Mouse (Mus musculus) heart, adult 2 months (tissue): Measurements from ENCODE around the gene Nipsnap1. TPM values are rescaled to one million over a fixed set of nuclear protein-coding genes. Genes with fewer than 3 reads are reported as not detected.

Experiments
- DNase-seq, 2 experiments: peaks; one replicate each; pipeline ENCODE4 v3.0.0; 2021
- H3K27ac ChIP-seq: fragments of 200-600 bp; 2 replicates; pipeline ENCODE4 v1.8.1; 2022
- H3K27me3 ChIP-seq: fragments of 200-500 bp; 2 replicates; pipeline ENCODE4 v1.6.1; 2012; ENCODE audit warnings: mild to moderate bottlenecking, low read length, inconsistent platforms, mixed read lengths; ENCODE audit not compliant: control insufficient read depth, insufficient read depth
- H3K36me3 ChIP-seq: fragments of 200-500 bp; 2 replicates; pipeline ENCODE4 v1.6.1; 2012; ENCODE audit warnings: low read length, inconsistent platforms; ENCODE audit not compliant: control insufficient read depth, insufficient read depth
- H3K4me1 ChIP-seq: fragments of 200-500 bp; 2 replicates; pipeline ENCODE4 v1.6.1; 2011; ENCODE audit warnings: low read length; ENCODE audit not compliant: control insufficient read depth, insufficient read depth
- H3K4me3 ChIP-seq: fragments of 200-600 bp; 2 replicates; pipeline ENCODE4 v1.8.1; 2022
- H3K79me2 ChIP-seq: fragments of 200-500 bp; replicated peaks from 2 replicates; pipeline ENCODE4 v1.6.1; 2012; ENCODE audit warnings: mild to moderate bottlenecking, inconsistent platforms, low read length, moderate library complexity, mixed read lengths; ENCODE audit not compliant: control insufficient read depth, insufficient read depth
- H3K9ac ChIP-seq: fragments of 200-500 bp; 2 replicates; pipeline ENCODE4 v1.6.1; 2012; ENCODE audit warnings: low read depth, mild to moderate bottlenecking, control low read depth, inconsistent platforms, low read length, mixed read lengths
- CTCF ChIP-seq: fragments of 200-600 bp; IDR thresholded peaks from 2 replicates; pipeline ENCODE4 v1.8.1; 2022; ENCODE audit warnings: antibody characterized with exemption, mild to moderate bottlenecking, moderate library complexity
- EP300 ChIP-seq: fragments of 200-500 bp; IDR thresholded peaks from 2 replicates; pipeline ENCODE4 v1.6.1; 2011; ENCODE audit warnings: low read depth, low read length, control low read depth; ENCODE audit not compliant: insufficient read depth
- POLR2A ChIP-seq: fragments of 200-500 bp; IDR thresholded peaks from 2 replicates; pipeline ENCODE4 v1.6.1; 2011; ENCODE audit warnings: mild to moderate bottlenecking, low read depth, low read length, control low read depth; ENCODE audit not compliant: insufficient read depth
- WGBS: fragments of 180-500 bp; shearing (Covaris S2); methylation state at CpG from one replicate; pipeline ENCODE4 v1.1.7; 2018; 5-methylcytosine and 5-hydroxymethylcytosine counted together
- intact Hi-C: fragments of 180-260 bp; cut with DNase I; formaldehyde crosslinking; loops from one replicate; pipeline ENCODE4 v1.15.1; 2025
- polyA plus RNA-seq: library from polyadenylated mRNA; depleted of rRNA; stranded (reverse); fragments of >200 nt; gene quantifications from 2 replicates; pipeline ENCODE4 v1.2.3, GENCODE M21; 2012
- total RNA-seq, 2 experiments: library from RNA; stranded (reverse); gene quantifications; 2 replicates each; pipeline ENCODE4 v1.2.3; 2021

Gene Nipsnap1
- total and polyA plus RNA-seq, 3 experiments: 0.50 to 1.6 (median 0.75) TPM

GRCm38 (mm10) chr11:4885385-4885903, 11.7 kb downstream of the Nipsnap1 start:
- TF ChIP-seq EP300 (no peak), POLR2A (no peak), CTCF (peak; percentile 78)
- no peak overlapping the region for H3K27ac ChIP-seq
- H3K9ac ChIP-seq: no peak overlapping the region
- no peaks in the 10 kb centered on the region for H3K36me3 ChIP-seq
- intact Hi-C loops: no loop called here
- 47% methylated on average over 2 of the region's 2 CpGs for WGBS
- DNase-seq: peak; percentile 13 to 47
- no peaks in the 10 kb centered on the region for H3K27me3 ChIP-seq
- H3K79me2 ChIP-seq: no peaks in the 10 kb centered on the region
- H3K4me1 ChIP-seq: no peaks in the 10 kb centered on the region
- no peak overlapping the region for H3K4me3 ChIP-seq

- Histone ChIP-seq H3K27ac (no peak overlapping the region), H3K4me1 (no peaks in the 10 kb centered on the region), H3K79me2 (no peaks in the 10 kb centered on the region), H3K27me3 (no peaks in the 10 kb centered on the region), H3K9ac (no peak overlapping the region), H3K36me3 (no peaks in the 10 kb centered on the region), H3K4me3 (no peak overlapping the region)
- 86% methylated on average over 3 of the region's 3 CpGs for WGBS
- TF ChIP-seq POLR2A: no peak
- no peak for TF ChIP-seq EP300
- no peak for TF ChIP-seq CTCF
- intact Hi-C loops: no loop called here
- DNase-seq: no peak
These were observed 13.2 kb downstream of the Nipsnap1 start for GRCm38 (mm10) chr11:4886987-4887386.

- peaks cover 3% of the 10 kb centered on the region for H3K4me1 ChIP-seq
- WGBS: 2% methylated on average over 52 of the region's 52 CpGs
- intact Hi-C loops: no loop called here
- H3K9ac ChIP-seq: peak within 1 kb of the TSS; percentile 61
- peak; percentile 87 for TF ChIP-seq POLR2A
- TF ChIP-seq EP300: peak; percentile 24; the same call in 1 of the 2 replicates
- no peak for TF ChIP-seq CTCF
- H3K27me3 ChIP-seq: no peaks in the 10 kb centered on the region
- peak; percentile 84 to 87 for DNase-seq
- H3K36me3 ChIP-seq: no peaks in the 10 kb centered on the region
- no peaks in the 10 kb centered on the region for H3K79me2 ChIP-seq
- H3K4me3 ChIP-seq: peak within 1 kb of the TSS; percentile 73
- peak within 1 kb of the TSS; percentile 56 for H3K27ac ChIP-seq
These were observed 21.4 kb downstream of the Nipsnap1 start, which contains the start of gene Thoc5 for GRCm38 (mm10) chr11:4894848-4895816. Gene Thoc5 (plus strand): TSS chr11:4895320.

- intact Hi-C loops: no loop called here
- Histone ChIP-seq H3K9ac (no peak overlapping the region), H3K4me1 (peaks cover 2% of the 10 kb centered on the region; the same call in 1 of the 2 replicates), H3K27ac (no peak overlapping the region), H3K79me2 (no peaks in the 10 kb centered on the region), H3K36me3 (no peaks in the 10 kb centered on the region), H3K27me3 (no peaks in the 10 kb centered on the region), H3K4me3 (no peak overlapping the region)
- WGBS: 71% methylated on average over 5 of the region's 5 CpGs
- DNase-seq: no peak
- TF ChIP-seq EP300 (no peak), POLR2A (no peak), CTCF (peak; percentile 65)
These were observed 26.7 kb downstream of the Nipsnap1 start for GRCm38 (mm10) chr11:4900437-4900836.

- WGBS: 87% methylated on average over 6 of the region's 6 CpGs
- intact Hi-C loops: no loop called here
- no peak overlapping the region for H3K27ac ChIP-seq
These were observed 28.2 kb downstream of the Nipsnap1 start for GRCm38 (mm10) chr11:4901956-4902355.

GRCm38 (mm10) chr11:4906231-4906630, 32.5 kb downstream of the Nipsnap1 start:
- H3K4me3 ChIP-seq: no peak overlapping the region
- no peaks in the 10 kb centered on the region for H3K36me3 ChIP-seq
- no peak for DNase-seq
- intact Hi-C loops: no loop called here
- no peak overlapping the region for H3K9ac ChIP-seq
- WGBS: 88% methylated on average over 6 of the region's 6 CpGs
- TF ChIP-seq EP300: no peak
- TF ChIP-seq POLR2A: no peak
- no peak for TF ChIP-seq CTCF
- no peaks in the 10 kb centered on the region for H3K79me2 ChIP-seq
- no peaks in the 10 kb centered on the region for H3K4me1 ChIP-seq
- no peak overlapping the region for H3K27ac ChIP-seq
- no peaks in the 10 kb centered on the region for H3K27me3 ChIP-seq

More at GRCm38 (mm10) chr11:4901956-4902355, 28.2 kb downstream of the Nipsnap1 start:
- Histone ChIP-seq H3K27me3 (no peaks in the 10 kb centered on the region), H3K9ac (no peak overlapping the region), H3K4me1 (no peaks in the 10 kb centered on the region), H3K79me2 (no peaks in the 10 kb centered on the region), H3K36me3 (no peaks in the 10 kb centered on the region), H3K4me3 (no peak overlapping the region)
- TF ChIP-seq POLR2A (no peak), CTCF (no peak), EP300 (no peak)
- DNase-seq: no peak
